Mouse (Mus musculus) myocyte (in vitro differentiated cells): ENCODE data around the gene Abcc2.

Source experiments
- CEBPB ChIP-seq: IDR thresholded peaks from 2 replicates; pipeline ENCODE4 v1.6.1; 2011; ENCODE audit warnings: mild to moderate bottlenecking, moderate library complexity; ENCODE audit not compliant: poor library complexity, insufficient read depth, severe bottlenecking
- E2F4 ChIP-seq: IDR thresholded peaks from one replicate; pipeline ENCODE4 v1.6.1; 2011; ENCODE audit warnings: mild to moderate bottlenecking, control low read depth, moderate library complexity; ENCODE audit not compliant: insufficient read depth
- MAX ChIP-seq: IDR thresholded peaks from one replicate; pipeline ENCODE4 v1.6.1; 2011; ENCODE audit warnings: low read depth, mild to moderate bottlenecking, control low read depth
- POLR2A ChIP-seq: IDR thresholded peaks from one replicate; pipeline ENCODE4 v1.6.1; 2011; ENCODE audit warnings: low read depth, mild to moderate bottlenecking, control low read depth, moderate library complexity; ENCODE audit not compliant: insufficient read length
- POLR2AphosphoS2 ChIP-seq: IDR thresholded peaks from one replicate; pipeline ENCODE4 v1.6.1; 2011; ENCODE audit warnings: low read depth, control low read depth; ENCODE audit not compliant: insufficient read length
- TCF12 ChIP-seq: IDR thresholded peaks from one replicate; pipeline ENCODE4 v1.6.1; 2011; ENCODE audit warnings: mild to moderate bottlenecking, control low read depth; ENCODE audit not compliant: poor library complexity, insufficient read depth, severe bottlenecking
- TCF3 ChIP-seq: IDR thresholded peaks from one replicate; pipeline ENCODE4 v1.6.1; 2011; ENCODE audit warnings: low read depth, control low read depth; ENCODE audit not compliant: insufficient read length
- USF1 ChIP-seq: IDR thresholded peaks from one replicate; pipeline ENCODE4 v1.6.1; 2011; ENCODE audit warnings: low read depth, mild to moderate bottlenecking, control low read depth, moderate library complexity

DNA sequence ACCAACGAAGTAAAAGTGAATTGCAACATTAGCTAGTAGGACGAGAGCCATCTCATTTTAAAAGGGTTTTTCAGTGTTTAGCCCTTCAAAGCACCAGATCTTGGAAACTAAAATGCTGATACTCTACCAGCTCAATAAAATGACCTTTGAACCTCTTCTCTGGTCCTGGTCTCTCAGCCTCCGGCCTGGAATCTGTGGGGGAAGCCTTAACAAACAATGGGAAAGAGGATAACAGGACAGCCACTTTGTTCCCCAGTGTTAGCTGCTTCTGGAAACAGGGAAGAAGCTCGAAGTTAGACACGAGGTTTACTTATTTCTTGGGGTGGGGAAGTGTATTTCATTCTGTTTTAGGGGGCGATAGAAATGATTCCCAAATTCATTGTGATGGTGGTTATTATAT lies 9.7 kb upstream of the Abcc2 start:
- TF ChIP-seq POLR2A (no peak), MAX (no peak), POLR2AphosphoS2 (no peak), TCF12 (no peak), USF1 (no peak), CEBPB (no peak), E2F4 (no peak), TCF3 (no peak)
